8 mouse cellular contexts compared by ENCODE assay signal in the genomic region with DNA sequence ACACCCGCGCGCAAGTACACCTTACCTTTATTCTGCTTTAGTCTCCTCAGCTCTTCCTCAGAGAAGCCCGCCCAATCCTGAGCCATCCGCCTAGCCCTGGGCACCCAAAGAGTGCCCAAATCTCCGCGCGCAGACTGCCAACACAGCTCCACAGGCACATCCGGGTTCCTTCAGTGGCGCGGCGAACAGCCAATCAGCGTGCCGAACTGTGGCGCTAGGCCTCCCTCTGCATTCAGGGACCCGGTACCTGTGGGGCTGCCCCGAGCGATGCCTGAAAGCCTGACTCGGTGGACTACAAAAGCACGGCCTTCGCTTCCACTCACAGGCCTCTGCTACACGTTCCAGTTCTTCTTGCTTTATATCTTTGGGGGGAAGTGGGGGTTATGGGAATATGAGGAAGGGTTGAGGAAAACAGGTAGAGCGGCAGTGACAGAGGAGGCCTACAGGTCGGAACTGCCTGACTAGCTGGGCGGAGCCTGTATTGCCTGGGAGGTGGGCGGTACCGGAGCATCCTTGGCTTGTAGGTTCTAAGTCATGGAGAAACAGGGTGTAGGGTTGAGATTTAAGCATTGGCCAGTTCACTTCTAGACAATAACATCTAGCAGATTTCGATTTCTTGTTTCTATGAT. TPM values are rescaled to one million over a fixed set of nuclear protein-coding genes. Genes with fewer than 3 reads are reported as not detected.
DNase-seq lines count a peak whose midpoint lies in the region; ATAC-seq lines count a peak whose summit lies in the region.

A gene (minus strand): TSS at position 172 of the 629 bp plus-strand sequence.

- H3K27ac ChIP-seq in hindbrain, embryonic 15.5 days (replicated peaks): peak within 1 kb of the TSS; percentile 96

- H3K9me3 ChIP-seq in hindbrain, embryonic 15.5 days: no peaks in the 10 kb centered on the region

- H3K27me3 ChIP-seq in hindbrain, embryonic 15.5 days: 0 out of 2 replicates have a peak, but pooled peaks cover 15% of the 10 kb centered on the region

- peaks cover 14% of the 10 kb centered on the region for H3K4me1 ChIP-seq in hindbrain, embryonic 15.5 days (replicated peaks)

- under 1% methylated on average over 28 of the region's 28 CpGs for WGBS in hindbrain, embryonic 15.5 days

- peak within 1 kb of the TSS; percentile 67 for H3K4me2 ChIP-seq in hindbrain, embryonic 15.5 days

- ATAC-seq in hindbrain, embryonic 15.5 days (ENCODE audit: low FRiP score, low read depth): peak; percentile 100

- H3K36me3 ChIP-seq in hindbrain, embryonic 15.5 days: no peaks in the 10 kb centered on the region

- H3K4me3 ChIP-seq in hindbrain, embryonic 15.5 days: peak within 1 kb of the TSS; percentile 83

- peak; percentile 94 for DNase-seq in T-cell, adult 2 months (ENCODE audit: low spot score)
- peak; percentile 96 to 99 for DNase-seq in cerebellum, postnatal 36 days
- DNase-seq in frontal cortex, postnatal 36 days (ENCODE audit: low spot score in 2 of 2): peak; percentile 98
- peak; percentile 93 for DNase-seq in left cerebral cortex, adult 11 months (ENCODE audit: low spot score)
- peak; percentile 95 for DNase-seq in lung, postnatal 4 days
- DNase-seq in retina, postnatal 7 days (ENCODE audit: low read depth, low spot score): peak; percentile 90
- DNase-seq in urinary bladder, adult 2 months (ENCODE audit: low spot score): peak; percentile 94

- peak within 1 kb of the TSS; percentile 73 for H3K9ac ChIP-seq in hindbrain, embryonic 15.5 days

RNA-seq across cellular contexts. Expression of the gene that starts here (rescaled TPM):
- 18.1 and 21.4 TPM in 2 replicates for polyA plus RNA-seq in hindbrain, embryonic 15.5 days (2015; fragmentation: Nextera tagmentation; extraction: Ambion mirVana)
- polyA plus RNA-seq in urinary bladder, adult 2 months (2012; rRNA removed): 8.4 and 9.2 TPM in 2 replicates

Comparison
In these comparisons a context has a peak if more than half of its experiments do, and no peak if none do; other contexts are left out.
1. Peak in every context shown above with its lines: DNase-seq, ATAC-seq, H3K4me3 ChIP-seq and H3K27ac ChIP-seq.